Mouse (Mus musculus): Measurements from ENCODE around the gene Cox20.

DNA sequence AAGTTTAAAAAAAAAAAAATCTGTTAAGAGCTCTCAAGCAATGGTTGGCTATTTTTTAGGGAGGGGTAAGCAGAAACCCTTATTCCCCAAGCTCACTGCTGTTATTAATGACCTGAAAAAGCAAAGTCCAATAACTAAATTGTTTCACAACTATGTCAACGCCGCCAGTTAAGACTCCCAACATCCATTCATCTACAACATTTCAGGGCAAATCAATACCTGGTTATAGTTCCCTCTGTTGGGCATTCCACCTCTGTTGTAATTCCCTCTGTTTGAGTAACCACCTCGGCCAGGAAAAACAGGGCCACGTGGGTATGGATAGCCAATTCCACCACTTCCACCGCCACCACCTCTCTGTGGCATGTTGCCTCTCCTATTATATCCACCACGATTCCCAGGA lies 11.0 kb downstream of the Cox20 start:
- TF ChIP-seq GATA1 (IDR thresholded peaks at IDR 0.05; ENCODE audit: low read length) (no peak), TAL1 (IDR thresholded peaks at IDR 0.05; ENCODE audit: low read length) (no peak)

Measured in erythroblast, embryonic 14.5 days (primary cell).